Mouse (Mus musculus) liver, embryonic 14.5 days (tissue): ENCODE results near the gene Erg.

Source experiments
- CTCF ChIP-seq: IDR thresholded peaks from 2 replicates; pipeline ENCODE4 v1.5.1; 2016; ENCODE audit warnings: antibody characterized with exemption, low read depth, control low read depth
- EP300 ChIP-seq: IDR thresholded peaks from 2 replicates; pipeline ENCODE4 v1.6.1; 2016; ENCODE audit warnings: antibody characterized with exemption, low read depth

- TF ChIP-seq CTCF: no peak
- no peak for TF ChIP-seq EP300
Observed at GRCm38 (mm10) chr16:95611982-95612746, 25.8 kb upstream of the Erg start.
